Mouse (Mus musculus): ENCODE results near the gene Plcxd2. TPM values are rescaled to one million over a fixed set of nuclear protein-coding genes. Genes with fewer than 3 reads are reported as not detected.

The Plcxd2 gene
- 48.5 TPM for polyA plus RNA-seq (2017; shearing (Covaris generic))

DNA sequence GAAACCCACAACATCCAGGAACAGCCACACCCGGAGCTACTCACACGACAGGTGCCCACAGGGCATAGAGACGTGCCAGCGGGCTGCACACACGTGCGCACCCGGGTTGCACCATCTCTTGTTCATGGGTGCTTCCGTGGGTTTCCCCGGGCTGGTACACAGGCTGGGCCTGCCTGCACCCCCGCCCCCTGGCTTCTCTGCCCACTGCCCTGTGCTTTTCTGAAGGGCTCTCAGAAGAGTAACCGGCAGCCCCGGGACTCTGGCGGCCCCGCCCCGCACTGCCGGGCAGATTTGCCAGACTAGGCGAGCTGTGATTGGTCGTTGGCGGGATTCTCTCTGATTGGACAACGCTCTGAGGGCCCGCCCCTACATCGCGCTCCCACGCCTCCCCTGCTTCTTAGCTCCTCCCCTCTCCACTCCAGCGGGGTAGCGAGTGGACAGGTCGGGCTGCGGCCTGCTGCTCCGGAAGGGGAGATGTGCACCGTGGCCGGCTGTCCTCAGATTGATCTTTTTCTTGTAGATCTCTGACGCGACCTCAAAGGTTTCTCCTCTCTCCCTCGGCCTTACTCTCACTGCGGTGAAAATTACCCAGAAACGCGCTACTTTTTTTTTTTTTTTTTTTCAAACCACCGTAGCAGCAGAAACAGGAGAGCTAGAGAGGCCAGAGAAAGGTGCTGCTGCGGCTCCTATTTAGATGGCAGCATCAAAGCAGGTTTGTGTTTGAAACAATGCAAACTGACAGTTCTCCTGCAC is at the start of gene Plcxd2:
Gene Plcxd2 (minus strand): TSS at position 66 of the 753 bp plus-strand sequence.

DNA sequence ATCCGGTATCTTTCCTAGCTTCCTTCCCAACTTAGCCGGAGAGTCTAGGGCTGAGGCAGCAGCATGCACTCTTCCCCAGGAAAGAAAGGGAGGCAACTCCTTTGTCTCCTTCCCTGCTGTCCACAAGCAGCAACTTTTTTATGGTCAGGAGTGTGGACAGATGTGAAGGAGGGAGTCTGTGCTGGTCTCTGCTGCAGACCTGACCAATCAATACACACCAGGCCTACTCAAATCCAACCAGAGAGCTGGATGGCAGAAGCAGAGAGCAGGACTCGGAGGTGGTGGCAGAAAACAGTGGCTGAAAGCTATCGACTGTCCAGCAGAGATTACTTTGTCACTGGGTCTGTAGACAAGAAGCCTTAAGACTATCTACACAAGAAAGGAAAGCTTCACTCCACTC is 56.6 kb downstream of the Plcxd2 start, which contains the start of gene Phldb2:
Gene Phldb2 (minus strand): TSS at position 205 of the 400 bp plus-strand sequence.

Other genes starting within 250 kb of the Plcxd2 start
- gene Phldb2, start 56.6 kb downstream of the Plcxd2 start, polyA plus RNA-seq (2017; shearing (Covaris generic)) = not detected
- 120 TPM for gene Cd96, start 110.0 kb upstream of the Plcxd2 start, polyA plus RNA-seq (2017; shearing (Covaris generic))
- 6.8 TPM for gene Gm4737, start 144.9 kb upstream of the Plcxd2 start, polyA plus RNA-seq (2017; shearing (Covaris generic))